Mouse (Mus musculus): Measurements from ENCODE around the gene Sft2d1.

GRCm38 (mm10) chr17:8367514-8368480 is 56.9 kb downstream of the Sft2d1 start:
- TF ChIP-seq CTCF (IDR thresholded peaks at IDR 0.05; ENCODE audit: low read depth, low read length) (no peak), GATA1 (IDR thresholded peaks at IDR 0.05; ENCODE audit: borderline replicate concordance, low read length) (no peak), POLR2AphosphoS5 (IDR thresholded peaks at IDR 0.05; ENCODE audit: insufficient replicate concordance, low read depth, low read length) (no peak)
